Mouse (Mus musculus) CD4-positive, CD25-positive, alpha-beta regulatory T cell, adult 4 months (primary cell): ENCODE data around the gene Itpr3. TPM values are rescaled to one million over a fixed set of nuclear protein-coding genes. Genes with fewer than 3 reads are reported as not detected.

Source experiments
- ATAC-seq: one replicate; pipeline ENCODE4 v1.8.0; 2017
- polyA plus RNA-seq, 2 experiments: library from polyadenylated mRNA; unstranded; fragments of 100-300 nt; shearing (Covaris generic); gene quantifications; one replicate each; pipeline ENCODE4 v1.2.1; 2017

The Itpr3 gene
- polyA plus RNA-seq, 2 experiments from 2014 or later: 8.2 to 8.6 TPM

- ATAC-seq: no peak
These were observed 16.7 kb downstream of the Itpr3 start for GRCm38 (mm10) chr17:27073778-27074177.

- no peak for ATAC-seq
These were observed 17.1 kb downstream of the Itpr3 start for GRCm38 (mm10) chr17:27074236-27074635.

- ATAC-seq: no peak
These were observed 18.0 kb downstream of the Itpr3 start for GRCm38 (mm10) chr17:27074849-27075745.

- ATAC-seq: no peak
These were observed 20.0 kb downstream of the Itpr3 start for GRCm38 (mm10) chr17:27077133-27077532.

- no peak for ATAC-seq
These were observed 20.8 kb downstream of the Itpr3 start for GRCm38 (mm10) chr17:27077920-27078319.

- ATAC-seq: no peak
These were observed 21.4 kb downstream of the Itpr3 start for GRCm38 (mm10) chr17:27078499-27078898.

GRCm38 (mm10) chr17:27081868-27082267 lies 24.8 kb downstream of the Itpr3 start:
- no peak for ATAC-seq

- no peak for ATAC-seq
These were observed 25.7 kb downstream of the Itpr3 start for GRCm38 (mm10) chr17:27082796-27083195.

- peak; percentile 39 for ATAC-seq
These were observed 26.5 kb downstream of the Itpr3 start for GRCm38 (mm10) chr17:27083601-27084000.

- no peak for ATAC-seq
These were observed 28.6 kb downstream of the Itpr3 start for GRCm38 (mm10) chr17:27085676-27086075.

- ATAC-seq: no peak
These were observed 30.3 kb downstream of the Itpr3 start for GRCm38 (mm10) chr17:27087426-27087825.

- ATAC-seq: no peak
These were observed 33.0 kb downstream of the Itpr3 start for GRCm38 (mm10) chr17:27090068-27090467.

GRCm38 (mm10) chr17:27095690-27096089 lies 38.6 kb downstream of the Itpr3 start:
- ATAC-seq: no peak

GRCm38 (mm10) chr17:27101675-27102074 lies 44.6 kb downstream of the Itpr3 start:
- no peak for ATAC-seq

GRCm38 (mm10) chr17:27105698-27106470 lies 48.8 kb downstream of the Itpr3 start:
- ATAC-seq: no peak

- no peak for ATAC-seq
These were observed 49.6 kb downstream of the Itpr3 start for GRCm38 (mm10) chr17:27106745-27107144.

GRCm38 (mm10) chr17:27107936-27108335 lies 50.8 kb downstream of the Itpr3 start:
- ATAC-seq: no peak

GRCm38 (mm10) chr17:27110072-27110471 lies 53.0 kb downstream of the Itpr3 start:
- no peak for ATAC-seq

GRCm38 (mm10) chr17:27118676-27119539 lies 61.8 kb downstream of the Itpr3 start:
- no peak for ATAC-seq

- no peak for ATAC-seq
These were observed 62.4 kb downstream of the Itpr3 start for GRCm38 (mm10) chr17:27119540-27119895.

- no peak for ATAC-seq
These were observed 62.9 kb downstream of the Itpr3 start for GRCm38 (mm10) chr17:27119954-27120353.

- ATAC-seq: no peak
These were observed 63.5 kb downstream of the Itpr3 start for GRCm38 (mm10) chr17:27120561-27121024.

GRCm38 (mm10) chr17:27121266-27121665 lies 64.2 kb downstream of the Itpr3 start:
- ATAC-seq: no peak
